Mouse (Mus musculus) cerebellum, adult 9-10 months (tissue): ENCODE measurements at regions not wholly inside any gene's neighbourhood (a gene's known extent, or its start where the extent isn't known, plus 50 kb on each side); places are given as distances from the start of the nearest gene placed in this dataset.
"Not testable (repeated sequence)": the region's sequence is repeated elsewhere in the genome, so short reads cannot be mapped to it uniquely, and the experiment has no call there.

Experiments used
- DNase-seq: peaks from one replicate; pipeline ENCODE4 v3.0.0; 2022

DNA sequence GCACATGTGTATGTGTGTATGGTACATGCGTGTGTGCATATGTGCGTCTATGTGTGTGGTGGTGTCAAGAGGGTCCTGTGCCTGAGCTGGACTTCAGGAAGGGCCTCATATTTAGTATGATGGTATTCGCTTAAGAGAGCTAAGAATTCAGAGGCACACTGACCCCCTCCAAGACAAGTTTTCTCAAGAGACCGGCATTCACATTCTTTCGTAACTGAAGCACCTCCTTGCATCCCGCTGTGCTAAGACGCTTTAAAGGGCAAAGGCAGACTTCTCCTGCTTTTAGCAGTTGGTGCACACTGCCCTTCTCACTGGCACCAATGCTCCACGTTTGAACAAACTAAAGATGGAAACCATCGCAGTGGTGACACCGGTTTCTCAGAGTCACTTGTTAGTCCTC, 110.3 kb upstream of the Shb start:
- no peak for DNase-seq

DNA sequence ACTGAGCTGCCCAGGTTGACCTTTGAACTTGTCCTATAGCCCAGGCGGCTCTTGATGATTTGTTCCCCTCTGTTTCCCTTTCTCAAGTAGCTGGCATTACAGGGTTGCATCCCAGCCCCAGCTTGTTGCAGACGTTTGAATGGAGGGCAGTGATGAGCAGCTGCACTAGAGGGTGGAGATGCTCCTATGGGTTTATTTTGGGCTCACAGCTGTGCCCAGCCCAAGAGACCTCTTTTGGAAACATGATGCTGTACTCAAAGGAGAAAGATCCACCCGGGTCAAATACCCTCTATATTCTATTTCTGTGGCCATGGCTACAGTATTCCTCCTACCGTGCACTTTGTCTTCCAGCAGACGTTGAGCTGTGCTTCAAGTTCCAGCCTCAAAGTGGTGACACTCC, 109.0 kb upstream of the Shb start:
- DNase-seq, result no peak

DNA sequence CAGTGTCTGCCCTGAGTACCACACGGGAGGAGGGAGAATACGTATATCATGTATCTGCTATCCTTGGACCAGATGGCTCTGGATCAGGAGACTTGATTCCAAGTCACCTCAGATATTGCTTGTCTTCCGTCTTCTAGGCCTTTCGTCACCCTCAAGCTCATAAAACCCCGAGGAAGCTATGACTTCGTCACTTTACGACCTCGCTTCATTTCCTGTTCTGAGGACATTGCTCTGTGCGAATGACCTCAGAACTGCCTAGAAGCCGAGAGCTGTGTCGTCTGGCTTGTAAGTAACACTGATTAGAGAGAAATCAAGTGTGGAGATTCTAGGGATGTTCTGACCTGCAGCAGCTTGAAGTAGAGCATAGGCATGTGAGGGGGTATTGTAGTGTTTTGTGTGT, 108.4 kb upstream of the Shb start:
- DNase-seq, result no peak

DNA sequence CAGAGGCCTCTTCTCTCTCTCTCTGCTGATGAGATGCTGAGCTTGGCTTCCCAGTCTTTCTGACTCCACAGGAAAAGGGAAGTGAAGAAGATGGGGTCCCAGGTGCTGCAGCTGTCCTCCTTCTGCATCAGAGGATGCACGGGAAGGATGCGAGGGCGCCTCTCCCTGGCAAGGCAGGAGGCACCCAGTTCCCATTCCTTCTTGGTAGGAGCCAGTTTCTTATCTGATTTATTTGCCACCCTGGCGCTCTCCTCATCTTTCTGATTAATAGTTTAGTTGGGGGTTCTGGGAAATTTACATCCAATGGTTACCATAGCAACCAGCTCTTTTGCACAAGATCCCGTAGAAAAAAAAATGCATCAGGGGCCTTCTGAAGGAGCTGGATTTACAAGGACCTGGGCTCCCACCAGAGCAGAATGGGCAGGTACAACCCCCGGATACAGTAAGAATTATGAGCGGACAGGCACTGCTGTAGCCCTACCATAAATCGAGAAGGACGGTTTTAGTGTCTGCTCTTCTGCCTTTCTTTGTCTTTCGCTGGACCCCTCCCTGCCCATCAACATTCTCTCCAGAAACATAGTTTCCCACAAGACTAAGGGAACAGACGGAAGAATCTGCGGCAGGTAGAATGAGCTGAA, 107.2 kb upstream of the Shb start:
- DNase-seq, result no peak

DNA sequence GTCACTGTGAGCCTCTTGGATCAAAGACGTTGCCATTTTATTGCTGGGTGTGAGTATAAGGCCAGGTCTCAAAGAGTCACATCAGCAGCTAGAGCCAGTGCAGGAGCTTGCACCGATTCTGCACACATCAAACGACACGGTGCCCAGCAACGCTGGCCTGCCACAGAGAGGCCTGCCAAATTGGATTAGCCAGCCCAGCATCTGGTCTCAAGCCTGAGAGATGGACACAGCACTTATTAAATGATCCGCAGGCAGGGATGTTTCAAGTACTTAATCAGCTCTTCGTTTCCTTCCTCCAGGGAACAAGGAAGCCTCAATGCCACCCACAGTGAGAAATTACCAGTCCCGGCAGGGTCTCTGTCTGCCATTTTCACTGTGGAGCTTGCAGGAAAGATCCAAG, 106.1 kb upstream of the Shb start:
- no peak for DNase-seq

DNA sequence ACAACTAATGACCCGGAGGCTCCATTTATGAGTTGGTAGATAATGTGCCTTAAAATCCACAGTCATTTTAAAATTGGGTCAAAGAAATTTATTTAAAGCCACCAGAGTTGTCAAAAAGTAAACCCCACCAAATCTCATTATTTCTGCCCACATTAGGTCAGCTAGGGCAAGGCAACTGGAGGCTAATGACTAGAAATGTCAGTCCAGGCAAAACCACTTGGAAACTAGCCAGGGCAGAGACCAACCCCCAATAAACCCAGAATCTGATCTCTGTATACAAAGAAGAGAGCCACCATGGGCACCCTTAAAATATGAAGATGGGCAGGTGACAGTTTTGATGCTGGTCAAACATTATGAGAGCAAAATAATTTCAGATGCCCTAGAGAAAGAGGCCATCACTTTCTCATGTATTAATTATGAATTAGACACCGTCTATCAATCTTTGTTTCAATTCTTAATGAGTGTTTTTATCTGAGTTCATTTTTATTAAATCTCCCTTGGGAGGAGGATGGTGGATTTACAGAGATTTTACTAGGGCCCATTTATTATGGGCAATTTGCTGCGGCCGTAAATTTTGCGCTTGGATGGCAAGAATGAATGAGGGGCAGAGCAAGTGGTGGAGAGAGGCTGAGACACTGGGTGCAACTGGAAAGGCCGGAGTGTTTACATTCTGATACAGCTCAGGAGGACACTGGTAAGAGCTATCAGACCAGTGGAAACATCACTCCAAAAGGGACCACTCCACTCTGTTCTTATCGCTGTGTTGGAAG, 99.2 kb upstream of the Shb start:
- DNase-seq, result no peak

DNA sequence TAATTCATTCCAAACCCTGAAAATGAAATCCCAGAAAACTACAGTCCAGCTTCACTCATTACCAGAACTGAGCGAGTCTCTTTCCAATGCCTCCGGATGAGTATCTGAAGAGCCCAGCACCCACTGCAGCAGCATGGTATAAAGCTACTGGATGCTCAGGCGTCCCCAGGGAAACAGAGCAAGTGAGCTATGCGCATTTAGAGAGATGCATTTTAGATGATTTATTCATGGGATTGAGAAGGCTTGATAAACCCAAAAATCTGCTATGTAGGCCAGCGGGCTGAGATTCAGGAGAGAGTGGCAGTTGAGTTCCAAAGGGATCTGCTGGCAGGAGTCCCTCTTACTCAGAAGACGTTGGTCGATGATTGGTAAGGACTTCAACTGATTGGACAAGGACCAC, 93.4 kb upstream of the Shb start:
- DNase-seq, result no peak

DNA sequence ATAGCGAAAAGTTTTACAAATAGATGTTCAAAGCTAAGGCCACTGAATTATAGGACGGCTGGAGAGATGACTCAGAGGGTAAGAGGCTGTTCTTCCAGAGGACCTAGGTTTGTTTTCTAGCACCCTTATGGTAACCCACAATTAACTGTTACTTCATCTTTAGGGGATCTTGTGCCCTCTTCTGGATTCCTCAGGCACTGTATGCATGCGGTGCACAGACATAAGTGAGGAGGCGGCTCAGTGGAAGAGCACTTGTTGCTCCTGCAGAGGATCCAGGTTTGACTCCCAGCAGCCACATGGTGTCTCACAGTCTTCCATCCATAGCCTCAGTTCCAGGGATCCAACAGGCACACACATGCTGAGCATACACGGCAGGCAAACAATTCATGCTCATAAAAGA, 89.7 kb upstream of the Shb start:
- DNase-seq, result no peak

DNA sequence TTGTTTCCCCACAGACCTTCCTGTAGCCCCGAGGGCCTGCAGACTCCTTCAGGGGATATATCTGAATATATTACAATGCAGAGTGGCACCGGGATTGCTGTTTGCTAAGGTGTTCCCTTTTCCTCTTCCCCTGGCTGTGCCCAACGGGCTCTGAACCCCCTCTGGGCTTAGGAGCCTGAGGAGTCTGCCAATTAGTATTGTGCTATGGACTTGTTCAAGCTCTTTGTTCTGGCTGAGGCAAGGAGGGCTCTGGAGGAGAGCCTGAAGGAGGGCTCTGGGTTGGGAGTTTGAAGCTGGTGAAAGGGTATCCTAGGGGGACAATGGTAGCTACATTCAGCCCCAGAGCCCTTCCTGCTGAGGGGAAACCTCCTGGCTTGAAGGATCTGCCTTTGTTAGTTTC, 84.9 kb upstream of the Shb start:
- no peak for DNase-seq

DNA sequence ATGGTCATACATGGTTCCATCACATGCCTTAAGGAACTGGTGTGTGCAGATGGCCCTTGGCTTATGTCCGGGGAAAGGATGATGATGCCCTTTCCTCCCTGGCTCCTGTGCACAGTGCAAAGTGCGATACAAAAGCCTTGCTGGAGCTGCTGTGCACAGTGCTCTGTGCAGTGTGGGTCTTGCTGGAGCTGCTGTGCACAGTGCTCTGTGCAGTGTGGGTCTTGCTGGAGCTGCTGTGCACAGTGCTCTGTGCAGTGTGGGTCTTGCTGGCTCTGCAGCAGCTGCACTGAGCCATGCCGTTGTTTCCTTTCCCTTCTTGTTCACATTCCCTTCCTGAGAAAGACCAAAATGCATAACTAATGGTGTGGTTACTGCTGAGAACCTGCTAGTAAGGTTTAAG, 81.2 kb upstream of the Shb start:
- DNase-seq, result not testable (repeated sequence)

DNA sequence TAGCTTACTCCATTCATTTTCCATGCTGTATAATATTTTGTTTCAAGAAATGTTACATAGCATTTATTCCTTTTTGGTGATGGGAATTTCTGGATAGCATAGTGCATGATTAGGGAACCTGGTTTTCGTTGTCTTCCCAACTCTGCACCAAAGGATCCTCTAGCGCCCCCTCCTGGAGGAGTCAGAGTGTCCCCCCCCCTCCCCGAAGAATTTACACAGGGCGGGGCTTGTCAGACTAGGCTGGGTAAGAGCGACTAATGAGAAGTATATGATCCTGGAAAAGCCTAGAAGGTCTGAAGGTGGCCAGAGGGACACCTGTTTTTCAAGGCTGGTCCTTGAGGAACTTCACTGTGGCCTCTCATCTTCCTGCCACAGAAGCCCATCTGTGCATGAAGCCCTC, 79.9 kb upstream of the Shb start:
- DNase-seq, result peak; percentile 3

DNA sequence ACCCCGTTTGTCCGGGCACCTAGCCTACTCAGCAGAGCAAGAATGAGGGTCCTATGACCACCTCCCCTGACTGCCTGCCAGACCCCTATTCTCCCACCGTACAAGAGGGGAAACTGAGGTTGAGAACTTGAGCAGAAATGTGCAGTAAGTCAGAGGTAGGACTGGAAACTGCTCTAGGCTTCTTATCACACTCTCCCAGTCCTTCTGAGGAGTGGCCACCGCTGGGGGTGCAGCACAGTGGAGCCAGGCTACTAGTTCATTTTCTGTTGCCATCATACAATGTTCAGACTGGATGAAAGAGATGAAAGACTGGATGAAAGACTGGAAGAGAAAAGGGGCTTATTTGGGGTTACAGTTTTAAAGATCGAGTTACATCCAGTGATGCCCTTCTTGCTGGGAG, 78.7 kb upstream of the Shb start:
- DNase-seq, result no peak

DNA sequence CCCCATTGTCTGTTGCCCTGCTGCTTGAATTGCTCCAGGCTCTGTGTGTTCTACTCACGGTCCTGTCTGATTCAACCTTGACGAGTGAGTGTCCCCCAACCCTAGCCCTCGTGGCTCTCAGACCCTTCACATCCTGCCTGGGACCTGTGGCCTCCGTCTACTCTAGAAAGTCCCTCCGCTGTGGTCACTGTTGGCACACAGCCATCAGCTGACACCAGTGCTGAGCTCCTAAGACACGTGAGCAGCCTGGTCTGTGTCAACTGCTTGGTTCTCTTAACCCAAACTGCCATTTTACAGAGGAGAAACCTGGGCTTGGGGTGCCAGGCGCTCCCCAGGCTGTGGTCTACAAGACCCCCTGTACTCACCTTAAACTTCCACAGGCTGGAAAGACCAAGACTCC, 74.3 kb upstream of the Shb start:
- DNase-seq, result no peak

DNA sequence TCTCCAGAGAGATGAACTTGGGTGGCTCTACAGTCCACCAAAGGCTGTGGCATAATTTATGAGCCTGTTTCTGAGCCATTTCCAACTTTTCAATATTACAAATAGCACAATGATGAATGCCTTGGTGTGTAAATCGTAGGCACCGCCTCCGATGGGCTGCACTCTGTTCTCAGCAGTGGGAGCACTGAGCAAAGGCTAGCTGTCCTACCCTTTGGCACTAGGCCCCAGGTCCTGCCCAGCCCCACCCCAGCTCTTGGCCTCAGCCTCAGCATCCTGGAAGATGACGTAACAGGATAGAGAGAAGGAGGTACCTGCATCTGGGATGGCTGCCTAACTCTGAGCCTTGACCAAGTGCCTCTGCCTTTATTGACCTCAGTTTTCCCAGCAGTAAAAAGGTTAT, 73.4 kb upstream of the Shb start:
- DNase-seq, result no peak

DNA sequence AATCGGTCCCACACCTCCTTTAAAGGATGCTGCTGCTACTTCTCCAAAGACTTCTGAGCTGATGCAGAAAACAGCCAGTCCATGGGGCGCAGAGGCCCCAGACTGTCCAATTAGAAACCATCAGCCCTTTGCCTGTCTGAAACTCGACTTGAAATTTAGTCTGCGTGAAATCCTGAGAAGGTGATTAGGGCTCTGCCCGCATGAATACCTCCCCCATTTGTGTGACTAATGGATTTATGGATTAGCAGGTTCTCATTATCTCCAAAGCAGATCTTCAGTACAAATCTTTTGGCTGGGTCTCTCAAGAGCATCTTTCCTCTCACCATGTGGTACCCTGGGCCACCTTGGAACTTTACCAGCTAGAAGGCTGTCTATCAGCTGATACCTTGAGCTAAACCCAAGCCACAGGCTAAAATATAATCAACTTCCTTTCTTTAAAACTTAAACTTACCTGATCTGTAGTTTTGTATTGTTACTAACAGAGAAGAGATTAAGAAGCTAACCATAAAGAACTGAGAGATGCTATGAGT, 72.1 kb upstream of the Shb start:
- DNase-seq, result no peak

DNA sequence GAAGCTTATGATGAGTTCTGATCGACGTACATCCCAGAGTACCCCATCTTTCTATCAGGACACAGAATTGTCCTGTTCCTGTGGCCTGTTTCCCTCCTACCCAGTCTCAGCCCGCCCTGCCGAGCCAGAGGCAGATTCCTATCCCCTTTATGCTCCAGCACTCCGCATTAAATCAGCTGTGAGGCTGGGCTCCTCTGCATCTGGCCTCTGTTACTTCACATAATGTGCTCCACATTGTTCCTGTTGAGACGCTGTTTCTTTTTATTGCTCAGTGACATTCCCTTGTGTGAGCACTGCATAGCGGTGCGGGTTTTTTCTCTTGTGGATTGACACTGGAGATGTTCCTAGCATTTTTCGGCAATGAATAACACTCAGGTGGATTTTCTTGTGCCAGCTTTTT, 68.2 kb upstream of the Shb start:
- no peak for DNase-seq

DNA sequence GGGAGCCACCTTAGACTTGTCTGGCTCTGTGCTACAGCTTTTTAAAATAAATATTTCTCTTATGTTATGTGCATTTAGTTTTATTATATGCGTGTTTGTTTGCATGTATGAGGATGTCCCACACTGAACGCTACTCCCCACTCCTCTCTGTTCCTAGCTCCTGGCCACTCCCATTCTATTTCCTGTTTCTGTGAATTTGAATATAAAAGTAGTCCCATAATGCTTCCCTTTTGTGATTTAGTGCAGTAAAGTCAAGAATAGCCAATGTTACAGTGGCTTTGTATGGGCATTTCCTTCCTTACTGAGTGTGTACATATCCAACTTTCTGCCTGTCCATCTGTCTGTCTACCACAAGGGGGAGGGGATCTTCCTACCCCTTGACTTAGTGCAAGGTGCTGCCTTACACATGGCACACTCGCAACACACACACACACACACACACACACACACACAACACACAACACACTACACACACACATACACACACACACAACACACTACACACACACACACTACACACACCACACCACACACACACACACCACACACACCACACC, 61.2 kb upstream of the Shb start:
- no peak for DNase-seq

DNA sequence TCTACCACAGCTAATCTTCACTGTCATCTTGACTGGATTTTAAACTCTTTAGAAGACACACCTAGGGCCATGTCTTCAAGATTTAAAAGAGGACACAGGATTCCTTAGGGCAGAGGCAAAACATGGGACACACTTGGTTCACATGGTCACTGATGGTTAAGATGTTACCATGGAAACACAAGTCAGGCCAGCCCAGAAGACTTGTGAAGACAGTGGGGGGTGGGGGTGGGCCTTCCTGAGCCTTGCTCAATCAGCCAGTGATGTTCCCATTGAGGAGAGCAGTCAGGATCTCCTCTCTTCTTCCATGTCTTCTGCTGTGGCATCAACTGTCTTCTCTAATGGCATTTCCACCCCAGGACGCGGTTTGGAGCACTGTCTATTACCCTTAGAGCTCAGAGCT, 60.5 kb upstream of the Shb start:
- no peak for DNase-seq

DNA sequence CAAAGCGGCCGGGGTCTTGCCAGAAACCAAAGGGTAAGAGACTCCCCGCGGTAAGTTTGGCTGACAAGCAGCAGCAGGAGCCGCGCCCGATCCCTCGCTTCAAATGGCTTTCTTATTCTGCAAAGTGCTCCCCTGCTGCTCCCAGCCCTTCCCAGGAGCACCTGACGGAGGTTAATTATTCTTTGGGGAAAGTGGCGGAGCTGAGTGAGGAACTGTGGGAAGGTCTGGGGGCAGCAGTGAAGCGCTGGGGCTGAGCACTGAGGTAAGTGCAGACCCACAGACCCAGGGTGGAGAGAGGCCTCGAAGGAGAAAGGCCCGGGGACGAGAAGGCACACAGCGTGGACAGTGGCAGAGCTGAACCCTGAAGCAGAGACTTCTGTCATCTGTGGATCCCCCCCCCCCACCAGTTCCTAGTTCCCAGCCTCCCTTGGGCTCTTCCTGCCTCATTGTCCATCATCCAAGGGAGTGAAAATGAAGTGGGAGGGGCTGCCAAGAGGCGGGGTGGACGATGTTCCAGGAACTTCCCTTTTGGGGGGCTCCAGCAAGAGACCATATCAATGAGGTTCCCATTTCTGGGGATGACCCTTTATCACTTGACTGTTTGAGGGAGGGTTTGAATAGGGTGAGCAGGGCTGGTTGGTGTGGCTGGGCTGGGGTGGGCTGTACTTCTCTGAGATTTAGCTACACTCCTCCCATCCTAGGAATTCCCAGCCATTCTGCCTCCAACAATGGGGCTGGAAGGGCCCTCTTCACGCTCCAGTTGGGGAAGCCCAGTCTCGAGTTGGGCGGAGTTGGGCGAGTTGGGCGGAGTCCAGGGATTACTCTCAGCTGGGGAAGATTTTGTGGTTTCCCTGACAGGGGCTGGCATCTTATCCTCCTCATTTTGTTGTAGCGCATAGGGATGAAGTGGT, 59.4 kb upstream of the Shb start:
- no peak for DNase-seq

DNA sequence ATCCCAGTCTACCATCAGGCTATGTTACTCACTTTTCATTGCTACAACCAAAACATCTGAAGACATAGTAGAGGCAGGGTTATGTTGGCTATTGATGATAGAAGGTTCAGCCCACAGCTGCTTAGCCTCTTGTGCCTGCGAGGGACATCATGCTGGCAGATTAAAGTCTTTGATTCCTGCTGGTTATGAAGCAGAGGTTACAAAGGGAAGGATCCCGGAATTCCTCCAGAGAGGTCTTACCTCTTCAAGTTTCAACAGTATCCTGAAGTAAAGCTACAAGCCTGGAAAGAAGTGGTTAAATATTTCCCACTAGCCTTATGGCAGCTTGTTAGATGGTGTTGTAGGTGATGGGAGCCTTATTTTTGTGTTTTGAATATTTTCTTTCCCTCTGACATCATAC, 58.6 kb upstream of the Shb start:
- DNase-seq, result no peak

DNA sequence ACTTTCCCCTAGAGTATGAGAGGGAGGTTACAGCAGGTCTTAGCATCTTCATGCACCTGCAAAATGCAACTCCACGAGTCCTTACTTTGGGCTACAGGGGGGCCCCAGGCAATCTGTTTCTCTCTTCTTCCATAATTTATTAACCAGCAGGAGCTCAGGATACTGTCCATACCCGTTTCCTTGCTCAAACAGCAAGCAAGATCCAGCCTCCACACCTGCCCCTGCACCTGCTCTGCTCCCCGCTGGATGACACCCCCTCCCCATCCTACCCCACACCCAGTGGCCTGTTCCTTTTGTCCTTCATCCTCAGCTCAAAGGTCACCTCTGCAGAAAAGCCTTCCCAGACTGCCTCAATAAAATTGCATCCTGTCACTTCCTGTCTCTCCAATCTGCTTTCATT, 56.1 kb upstream of the Shb start:
- DNase-seq, result no peak

DNA sequence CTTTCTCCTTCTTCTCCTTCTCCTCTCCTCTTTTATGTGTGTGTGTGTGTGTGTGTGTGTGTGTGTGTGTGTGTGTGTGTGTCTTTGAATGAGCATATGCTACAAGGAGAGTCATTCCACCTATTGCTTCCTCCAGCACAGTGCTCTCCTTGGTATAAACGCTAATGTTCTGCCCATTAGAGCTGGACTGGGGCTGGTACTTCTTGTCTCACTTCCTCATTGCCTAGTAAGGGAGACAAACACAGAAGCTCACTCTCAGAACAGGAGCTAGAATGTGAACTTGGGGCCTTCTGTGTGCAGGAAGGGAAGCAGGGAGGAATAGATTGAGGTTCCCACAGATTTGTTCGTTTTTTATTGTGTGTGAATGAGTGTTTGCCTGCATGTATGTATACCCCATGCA, 54.9 kb upstream of the Shb start:
- no peak for DNase-seq

DNA sequence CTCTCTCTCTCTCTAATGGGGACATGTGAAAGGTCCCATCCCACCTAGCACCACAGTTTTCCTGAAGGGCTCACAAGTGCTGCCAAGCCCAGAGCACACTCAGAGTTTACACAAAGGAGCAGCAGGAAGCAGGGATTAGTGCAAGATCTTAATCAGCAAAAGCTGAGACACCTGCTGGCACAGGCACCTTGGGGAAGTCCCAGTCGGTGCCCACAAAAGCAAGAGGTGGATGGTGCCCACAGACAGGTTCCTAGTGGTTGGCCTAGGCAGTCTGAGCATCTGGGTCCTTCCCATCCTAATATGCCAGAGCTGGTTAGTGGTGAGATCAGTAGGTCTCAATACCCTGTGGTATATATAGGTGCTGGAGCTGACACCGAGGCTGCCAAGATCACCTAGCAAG, 54.0 kb upstream of the Shb start:
- no peak for DNase-seq
